Mouse (Mus musculus) embryonic facial prominence, embryonic 12.5 days (tissue): ENCODE results near the gene Tubgcp2. TPM values are rescaled to one million over a fixed set of nuclear protein-coding genes. Genes with fewer than 3 reads are reported as not detected.

Source experiments
- ATAC-seq: fragments of 200-750 bp; cut with Nextera tagmentation; 2 replicates; pipeline ENCODE4 v1.8.0; 2017; ENCODE audit not compliant: insufficient number of reproducible peaks, insufficient read depth, low FRiP score, low TSS enrichment
- H3K27ac ChIP-seq: fragments of 300-500 bp; sonication (generic); 2 replicates; pipeline ENCODE4 v1.5.1; 2016; ENCODE audit warnings: mild to moderate bottlenecking
- H3K27me3 ChIP-seq: fragments of 300-500 bp; sonication (generic); 2 replicates; pipeline ENCODE4 v1.6.1; 2016; ENCODE audit warnings: mild to moderate bottlenecking, moderate library complexity
- H3K36me3 ChIP-seq: fragments of 300-500 bp; sonication (generic); 2 replicates; pipeline ENCODE4 v1.6.1; 2016; ENCODE audit warnings: mild to moderate bottlenecking
- H3K4me1 ChIP-seq: fragments of 300-500 bp; sonication (generic); 2 replicates; pipeline ENCODE4 v1.6.1; 2016
- H3K4me2 ChIP-seq: fragments of 300-500 bp; sonication (generic); replicated peaks from 2 replicates; pipeline ENCODE4 v1.6.1; 2016; ENCODE audit warnings: mild to moderate bottlenecking, moderate library complexity
- H3K4me3 ChIP-seq: fragments of 300-500 bp; sonication (generic); 2 replicates; pipeline ENCODE4 v1.5.1; 2016; ENCODE audit warnings: mild to moderate bottlenecking
- H3K9ac ChIP-seq: fragments of 300-500 bp; sonication (generic); 2 replicates; pipeline ENCODE4 v1.6.1; 2016; ENCODE audit warnings: mild to moderate bottlenecking, moderate library complexity
- H3K9me3 ChIP-seq: fragments of 300-500 bp; sonication (generic); 2 replicates; pipeline ENCODE4 v1.6.1; 2016; ENCODE audit warnings: mild to moderate bottlenecking, moderate library complexity
- WGBS: fragments of 180-500 bp; shearing (Covaris S2); methylation state at CpG from one replicate; pipeline ENCODE4 v1.1.7; 2016; 5-methylcytosine and 5-hydroxymethylcytosine counted together
- polyA plus RNA-seq: library from polyadenylated mRNA; unstranded; fragments of >200 nt; fragmentation: Nextera tagmentation; extraction: Ambion mirVana; gene quantifications from 2 replicates; pipeline ENCODE4 v1.2.1, GENCODE M21; 2016

Gene Tubgcp2
- polyA plus RNA-seq = 73.8 and 82.9 TPM in 2 replicates

DNA sequence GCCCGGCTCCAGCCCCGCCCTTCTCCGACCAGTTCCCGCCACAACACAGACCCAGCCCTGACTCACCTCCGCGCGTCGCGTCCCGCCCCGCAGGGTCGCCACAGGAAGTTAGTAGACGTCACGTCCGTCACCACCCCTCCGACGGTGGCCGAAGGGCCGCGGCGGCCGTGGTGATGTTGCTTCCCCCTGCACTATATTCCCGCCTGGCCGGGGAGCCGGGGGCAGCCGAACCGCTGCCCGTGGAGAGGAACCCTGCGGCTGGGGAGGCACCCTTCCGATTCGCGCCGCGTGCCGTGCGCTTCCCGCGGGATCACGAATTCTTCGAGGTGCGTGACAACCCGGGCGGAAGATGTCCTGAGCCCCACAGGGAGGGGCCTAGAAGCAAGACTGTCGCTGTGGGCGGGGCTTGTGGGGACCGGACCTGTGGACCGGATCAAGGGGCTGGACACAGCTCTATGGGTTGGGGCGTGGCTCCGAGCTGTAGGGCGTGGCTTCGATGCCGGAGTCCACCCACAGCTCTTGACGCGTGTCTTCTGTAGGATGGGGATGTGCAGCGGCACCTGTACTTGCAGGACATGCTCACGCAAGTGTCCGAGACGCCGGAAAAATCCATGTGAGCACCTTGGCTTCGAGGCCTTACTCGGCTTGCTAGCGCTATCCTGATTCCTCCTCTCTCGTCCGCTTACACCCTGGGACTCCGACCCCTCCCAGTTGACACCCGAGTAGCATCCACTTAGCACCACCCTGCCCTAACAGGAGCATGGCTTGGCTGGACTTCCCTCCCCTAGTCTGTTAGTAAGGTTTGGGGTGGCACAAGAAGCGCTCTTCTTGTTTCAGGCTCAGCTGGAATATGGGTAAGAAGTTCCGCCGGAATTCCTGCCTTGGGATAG lies at the start of gene Tubgcp2, which contains the start of gene Zfp511:
Gene Tubgcp2 (minus strand): TSS at position 389 of the 890 bp plus-strand sequence.
Gene Zfp511 (plus strand): TSS at position 111 of the 890 bp plus-strand sequence.
- peaks cover 30% of the 10 kb centered on the region for H3K36me3 ChIP-seq
- WGBS = 1% methylated on average over 65 of the region's 69 CpGs
- peaks cover 19% of the 10 kb centered on the region for H3K4me1 ChIP-seq
- peak; percentile 95 for ATAC-seq
- H3K4me2 ChIP-seq = peak within 1 kb of the TSS; percentile 78
- H3K9ac ChIP-seq = peak within 1 kb of the TSS; percentile 91
- H3K27me3 ChIP-seq = no peaks in the 10 kb centered on the region
- H3K9me3 ChIP-seq = no peaks in the 10 kb centered on the region
- H3K4me3 ChIP-seq = peak within 1 kb of the TSS; percentile 89
- H3K27ac ChIP-seq = peak within 1 kb of the TSS; percentile 88

- peaks cover 17% of the 10 kb centered on the region for H3K4me1 ChIP-seq
- H3K9ac ChIP-seq = no peak within 1 kb of the TSS
- H3K27me3 ChIP-seq = peaks cover 41% of the 10 kb centered on the region
- peak; percentile 72; the same call in 1 of the 2 replicates for ATAC-seq
- H3K4me3 ChIP-seq = peak within 1 kb of the TSS; percentile 12
- H3K4me2 ChIP-seq = peak within 1 kb of the TSS; percentile 45
- H3K36me3 ChIP-seq = no peaks in the 10 kb centered on the region
- no peak within 1 kb of the TSS for H3K27ac ChIP-seq
- H3K9me3 ChIP-seq = no peaks in the 10 kb centered on the region
- 11% methylated on average over 18 of the region's 18 CpGs for WGBS
These were observed 45.8 kb upstream of the Tubgcp2 start, which contains the start of gene Caly for GRCm38 (mm10) chr7:140082242-140082678. Gene Caly (minus strand): TSS chr7:140082548.

DNA sequence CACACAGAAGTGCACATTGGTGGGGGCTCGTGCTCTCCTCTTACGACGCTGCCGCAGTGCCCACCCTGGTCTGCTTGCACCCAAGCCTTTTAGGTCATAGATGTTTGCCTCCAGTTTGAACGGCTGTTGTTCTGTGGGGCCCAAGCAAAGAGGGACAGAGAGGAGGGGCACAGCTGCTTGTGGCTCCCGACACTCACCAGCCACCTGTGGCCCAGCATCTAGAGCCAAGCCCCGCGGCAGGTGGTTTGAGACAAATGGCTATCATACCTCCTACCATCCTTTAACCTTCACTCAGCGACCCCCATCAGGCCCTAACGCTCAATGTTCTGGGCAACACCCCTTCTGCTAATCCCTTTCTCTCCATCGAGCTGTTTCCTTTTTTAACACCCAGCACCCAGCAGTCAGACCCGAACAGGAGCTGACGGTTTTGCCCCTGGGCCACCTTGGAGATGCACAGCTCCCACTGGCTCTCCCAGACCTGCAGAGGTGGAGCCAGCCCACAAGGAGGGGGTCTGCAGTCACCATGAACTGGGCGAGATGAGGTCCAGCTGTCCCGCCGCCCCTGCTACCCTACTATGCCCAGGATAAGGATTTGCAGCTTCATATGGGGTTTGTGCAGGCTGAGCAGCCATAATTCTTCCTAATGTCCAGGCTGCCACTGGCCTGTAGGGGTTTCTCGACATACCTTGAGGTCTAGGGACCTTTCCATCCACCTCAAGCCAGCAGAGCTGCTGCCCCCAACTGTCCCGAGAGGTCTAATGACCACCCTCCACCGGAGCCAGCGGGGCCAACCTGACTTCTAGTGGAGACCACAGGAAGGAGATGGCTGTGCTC lies 45.2 kb upstream of the Tubgcp2 start:
- Histone ChIP-seq H3K9me3 (no peaks in the 10 kb centered on the region), H3K9ac (no peak overlapping the region), H3K36me3 (no peaks in the 10 kb centered on the region), H3K4me2 (peak overlapping the region; percentile 45), H3K4me1 (peaks cover 17% of the 10 kb centered on the region), H3K4me3 (peak overlapping the region; percentile 12), H3K27ac (no peak overlapping the region), H3K27me3 (peaks cover 41% of the 10 kb centered on the region)
- 21% methylated on average over 20 of the region's 20 CpGs for WGBS
- no peak for ATAC-seq

- no peaks in the 10 kb centered on the region for H3K9me3 ChIP-seq
- H3K4me2 ChIP-seq = peak overlapping the region; percentile 45
- WGBS = 4% methylated on average over 24 of the region's 24 CpGs
- ATAC-seq = peak; percentile 72
- no peaks in the 10 kb centered on the region for H3K36me3 ChIP-seq
- peaks cover 17% of the 10 kb centered on the region for H3K4me1 ChIP-seq
- no peak overlapping the region for H3K27ac ChIP-seq
- H3K9ac ChIP-seq = no peak overlapping the region
- peak overlapping the region; percentile 22 for H3K4me3 ChIP-seq
- H3K27me3 ChIP-seq = peaks cover 41% of the 10 kb centered on the region
These were observed 44.2 kb upstream of the Tubgcp2 start for GRCm38 (mm10) chr7:140080503-140081156.

- Histone ChIP-seq H3K9me3 (no peaks in the 10 kb centered on the region), H3K4me3 (no peak overlapping the region), H3K4me1 (peaks cover 17% of the 10 kb centered on the region), H3K4me2 (no peak overlapping the region), H3K27me3 (peaks cover 41% of the 10 kb centered on the region), H3K36me3 (no peaks in the 10 kb centered on the region), H3K27ac (no peak overlapping the region), H3K9ac (no peak overlapping the region)
- no peak for ATAC-seq
- WGBS = 5% methylated on average over 5 of the region's 5 CpGs
These were observed 42.2 kb upstream of the Tubgcp2 start for GRCm38 (mm10) chr7:140078711-140079110.

DNA sequence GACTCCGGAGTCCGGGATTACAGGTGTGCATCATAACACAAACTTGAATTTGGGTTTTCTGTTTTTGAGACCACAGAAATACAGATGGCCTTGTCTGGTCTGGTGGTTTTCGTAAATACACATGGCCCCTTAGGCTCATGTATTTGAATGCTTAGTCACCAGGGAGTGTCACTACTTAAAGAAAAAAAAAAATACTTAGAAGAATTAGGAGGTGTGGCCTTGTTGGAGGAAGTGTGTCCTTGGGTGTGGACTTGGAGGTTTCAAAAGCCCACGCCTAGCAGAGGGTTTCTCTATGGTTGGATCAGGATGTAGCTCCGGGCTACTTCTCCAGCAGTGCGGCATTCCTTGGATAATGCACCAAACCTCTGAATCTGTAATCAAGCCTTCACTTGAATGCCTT lies 41.2 kb upstream of the Tubgcp2 start:
- H3K27ac ChIP-seq = no peak overlapping the region
- WGBS = 70% methylated on average over 6 of the region's 6 CpGs

GRCm38 (mm10) chr7:140070042-140070711 lies 33.7 kb upstream of the Tubgcp2 start:
- no peaks in the 10 kb centered on the region for H3K9me3 ChIP-seq
- H3K4me2 ChIP-seq = peak overlapping the region; percentile 48
- no peak for ATAC-seq
- H3K27ac ChIP-seq = no peak overlapping the region
- peak overlapping the region; percentile 17 for H3K9ac ChIP-seq
- H3K4me3 ChIP-seq = peak overlapping the region; percentile 22
- peaks cover 19% of the 10 kb centered on the region for H3K27me3 ChIP-seq
- WGBS = 32% methylated on average over 39 of the region's 39 CpGs
- no peaks in the 10 kb centered on the region for H3K4me1 ChIP-seq
- no peaks in the 10 kb centered on the region for H3K36me3 ChIP-seq

More for the DNA sequence above, 41.2 kb upstream of the Tubgcp2 start:
- no peak for ATAC-seq
- H3K36me3 ChIP-seq = no peaks in the 10 kb centered on the region
- H3K9me3 ChIP-seq = no peaks in the 10 kb centered on the region
- peaks cover 17% of the 10 kb centered on the region for H3K4me1 ChIP-seq
- no peak overlapping the region for H3K4me2 ChIP-seq
- H3K4me3 ChIP-seq = no peak overlapping the region
- peaks cover 36% of the 10 kb centered on the region for H3K27me3 ChIP-seq
- no peak overlapping the region for H3K9ac ChIP-seq

- H3K4me3 ChIP-seq = no peak overlapping the region
- no peaks in the 10 kb centered on the region for H3K36me3 ChIP-seq
- WGBS = 57% methylated on average over 6 of the region's 6 CpGs
- no peak overlapping the region for H3K9ac ChIP-seq
- H3K27ac ChIP-seq = no peak overlapping the region
- H3K4me2 ChIP-seq = no peak overlapping the region
- no peak for ATAC-seq
- H3K27me3 ChIP-seq = peaks cover 36% of the 10 kb centered on the region
- no peaks in the 10 kb centered on the region for H3K9me3 ChIP-seq
- no peaks in the 10 kb centered on the region for H3K4me1 ChIP-seq
These were observed 30.9 kb upstream of the Tubgcp2 start for GRCm38 (mm10) chr7:140067397-140067796.

GRCm38 (mm10) chr7:140063092-140063491 lies 26.6 kb upstream of the Tubgcp2 start:
- H3K4me2 ChIP-seq = no peak overlapping the region
- H3K4me1 ChIP-seq = no peaks in the 10 kb centered on the region
- WGBS = 19% methylated on average over 7 of the region's 7 CpGs
- H3K4me3 ChIP-seq = no peak overlapping the region
- no peaks in the 10 kb centered on the region for H3K36me3 ChIP-seq
- no peaks in the 10 kb centered on the region for H3K9me3 ChIP-seq
- peaks cover 64% of the 10 kb centered on the region for H3K27me3 ChIP-seq
- H3K27ac ChIP-seq = no peak overlapping the region
- no peak overlapping the region for H3K9ac ChIP-seq
- ATAC-seq = no peak

- WGBS = 13% methylated on average over 11 of the region's 11 CpGs
- ATAC-seq = no peak
- Histone ChIP-seq H3K27ac (no peak overlapping the region), H3K9me3 (no peaks in the 10 kb centered on the region), H3K9ac (no peak overlapping the region), H3K36me3 (no peaks in the 10 kb centered on the region), H3K4me1 (no peaks in the 10 kb centered on the region), H3K4me3 (no peak overlapping the region), H3K27me3 (peaks cover 71% of the 10 kb centered on the region), H3K4me2 (no peak overlapping the region)
These were observed 25.8 kb upstream of the Tubgcp2 start for GRCm38 (mm10) chr7:140062307-140062706.

- peak overlapping the region; percentile 47; the same call in 1 of the 2 replicates for H3K9ac ChIP-seq
- H3K27ac ChIP-seq = no peak overlapping the region
- no peaks in the 10 kb centered on the region for H3K9me3 ChIP-seq
- H3K27me3 ChIP-seq = peaks cover 77% of the 10 kb centered on the region
- H3K4me3 ChIP-seq = peak overlapping the region; percentile 39; the same call in 1 of the 2 replicates
- peak overlapping the region; percentile 83 for H3K4me2 ChIP-seq
- H3K36me3 ChIP-seq = no peaks in the 10 kb centered on the region
- 5% methylated on average over 6 of the region's 6 CpGs for WGBS
- ATAC-seq = no peak; the same call in 1 of the 2 replicates
- H3K4me1 ChIP-seq = no peaks in the 10 kb centered on the region
These were observed 25.3 kb upstream of the Tubgcp2 start for GRCm38 (mm10) chr7:140061832-140062130.
